Mouse (Mus musculus) cerebellum, adult 8-10 months (tissue): ENCODE data around the gene Eya2.
"Not testable (repeated sequence)": the region's sequence is repeated elsewhere in the genome, so short reads cannot be mapped to it uniquely, and the experiment has no call there.

ENCODE experiments used
- DNase-seq: peaks from one replicate; pipeline ENCODE4 v3.0.0; 2022

The Eya2 gene

DNA sequence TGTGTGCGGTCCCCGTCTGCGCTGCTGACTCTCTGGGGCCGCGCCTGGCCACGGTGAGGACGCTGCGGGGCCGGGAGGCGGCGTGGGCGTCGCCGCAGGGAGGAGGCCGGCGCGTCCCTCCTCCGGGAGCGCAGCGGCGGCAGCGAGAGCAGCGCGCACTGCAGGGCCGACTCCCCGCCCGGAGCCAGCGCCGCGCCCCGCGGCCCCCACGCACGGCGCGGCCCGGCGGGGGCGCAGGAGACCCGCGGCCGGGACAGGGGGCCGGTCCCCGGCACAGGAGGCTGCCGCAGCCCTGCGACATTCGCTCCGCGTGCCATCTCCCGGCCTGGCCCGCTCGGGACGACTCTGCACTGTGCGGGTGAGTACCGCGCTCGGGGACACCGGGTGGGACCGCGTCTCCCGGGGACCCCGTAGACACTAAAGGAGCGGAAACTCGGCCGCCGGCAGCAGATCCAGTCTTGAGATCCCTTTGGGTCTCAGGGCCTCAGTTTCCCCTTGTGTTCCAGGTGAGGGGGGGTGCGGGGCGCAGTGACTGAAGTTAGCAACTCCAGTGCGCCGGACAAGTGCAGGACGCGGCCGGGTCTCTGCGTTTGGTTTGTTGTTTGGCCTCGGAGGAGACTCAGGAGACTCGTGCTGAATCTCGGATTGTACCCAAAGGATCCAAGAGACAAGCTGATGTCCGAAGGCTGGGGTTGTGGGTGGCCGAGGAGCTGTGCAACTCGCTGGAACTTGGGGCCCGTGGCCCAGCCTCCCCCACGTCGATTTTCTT is at the start of gene Eya2:
Eya2 (plus strand) TSS at position 126 of the 769 bp plus-strand sequence.
- no peak for DNase-seq

- no peak for DNase-seq
Observed at GRCm38 (mm10) chr2:165545687-165546086, 49.1 kb upstream of the Eya2 start.

DNA sequence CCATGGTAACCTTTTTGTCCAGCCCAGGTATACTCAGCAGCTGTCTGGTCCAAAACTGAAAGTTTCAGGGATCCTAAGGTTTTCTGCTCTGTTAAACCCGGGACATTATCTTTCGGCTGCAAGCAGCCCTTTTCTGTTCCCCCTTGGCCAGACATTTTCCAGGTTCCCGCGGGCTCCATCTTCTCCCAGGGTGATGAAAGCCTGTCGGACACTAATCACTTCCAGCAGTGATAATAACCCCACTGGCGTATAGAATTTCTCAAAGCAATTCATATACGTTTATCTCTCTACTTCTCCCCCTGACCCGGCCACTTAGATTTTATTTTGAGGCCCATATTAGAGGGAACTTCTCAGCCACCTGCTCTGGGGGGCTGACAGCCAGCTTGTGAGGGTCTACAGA is 48.5 kb upstream of the Eya2 start:
- DNase-seq = no peak

GRCm38 (mm10) chr2:165547410-165547809 is 47.4 kb upstream of the Eya2 start:
- no peak for DNase-seq

- DNase-seq = no peak
Observed at GRCm38 (mm10) chr2:165548627-165549026, 46.2 kb upstream of the Eya2 start.

DNA sequence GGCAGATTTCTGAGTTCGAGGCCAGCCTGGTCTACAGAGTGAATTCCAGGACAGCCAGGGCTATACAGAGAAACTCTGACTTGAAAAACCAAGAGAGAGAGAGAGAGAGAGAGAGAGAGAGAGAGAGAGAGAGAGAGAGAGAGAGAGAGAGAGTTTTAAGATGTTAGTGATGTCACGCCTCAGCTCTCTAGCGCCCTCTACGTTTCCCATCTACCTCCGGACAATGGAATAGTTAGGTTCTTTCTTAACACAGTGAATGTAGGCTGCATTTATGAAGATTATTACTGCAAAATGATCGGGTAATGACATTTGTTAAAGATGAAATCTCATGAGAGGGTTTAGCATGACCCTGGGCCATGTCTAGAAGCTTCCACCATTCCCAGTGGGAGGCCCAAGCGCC is 44.4 kb upstream of the Eya2 start:
- DNase-seq = not testable (repeated sequence)

GRCm38 (mm10) chr2:165554066-165554465 is 40.8 kb upstream of the Eya2 start:
- DNase-seq = no peak

- DNase-seq = no peak
Observed at GRCm38 (mm10) chr2:165557278-165557677, 37.6 kb upstream of the Eya2 start.

- no peak for DNase-seq
Observed at GRCm38 (mm10) chr2:165558916-165559315, 35.9 kb upstream of the Eya2 start.

DNA sequence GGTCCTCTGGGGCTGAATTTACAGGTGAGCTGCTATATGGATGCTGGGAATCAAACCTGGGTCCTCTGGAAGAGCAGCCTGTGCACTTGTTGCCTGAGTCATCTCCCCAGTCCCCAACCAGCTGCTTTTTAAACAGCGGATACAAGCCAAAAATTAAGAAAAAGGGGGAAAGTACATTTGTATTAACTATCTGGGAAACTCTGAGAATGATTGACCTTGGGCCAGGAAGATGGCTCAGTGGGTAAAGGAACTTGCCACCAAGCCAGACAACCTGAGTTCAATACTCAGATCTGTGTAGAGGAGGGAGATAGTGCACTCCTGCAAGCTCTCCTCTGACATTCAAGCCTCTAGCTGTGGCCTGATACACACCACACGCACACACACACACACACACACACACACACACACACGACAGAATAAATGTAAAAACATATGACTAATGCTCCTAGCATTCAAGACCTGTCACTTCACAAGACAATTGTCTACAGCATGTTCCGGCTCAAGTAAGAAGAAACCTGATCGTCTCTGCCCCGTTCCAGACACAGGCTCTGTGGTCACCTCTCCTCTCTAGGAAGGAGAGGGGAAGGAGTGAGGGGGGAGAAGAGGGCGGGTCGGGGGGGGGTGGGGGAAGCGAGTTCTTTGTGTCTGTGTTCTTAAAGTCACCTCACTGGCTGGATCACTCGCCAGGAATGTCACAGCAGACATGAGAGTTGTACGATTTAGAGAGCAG is 35.2 kb upstream of the Eya2 start:
- DNase-seq = no peak

DNA sequence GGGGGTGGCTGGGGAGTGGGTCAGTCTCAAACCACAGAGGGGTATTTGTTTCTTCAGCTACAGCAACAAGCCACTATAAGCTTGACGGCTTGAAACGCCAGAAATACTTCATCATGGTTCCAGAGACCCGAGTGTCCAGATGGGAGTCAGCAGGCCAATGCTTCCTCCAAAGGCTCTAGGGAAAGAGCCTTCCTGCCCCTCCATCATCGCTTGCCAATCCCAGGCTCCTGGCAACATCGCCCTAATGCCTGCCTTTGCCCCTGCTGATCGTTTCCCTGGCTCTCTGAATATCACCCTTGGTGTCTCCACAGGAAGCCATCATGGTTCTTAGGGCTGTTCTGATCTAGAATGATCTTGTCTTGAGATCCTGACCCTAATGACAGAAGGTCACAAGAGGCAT is 33.0 kb upstream of the Eya2 start:
- DNase-seq = no peak

- DNase-seq = peak; percentile 52
Observed at GRCm38 (mm10) chr2:165563298-165564058, 31.4 kb upstream of the Eya2 start.

DNA sequence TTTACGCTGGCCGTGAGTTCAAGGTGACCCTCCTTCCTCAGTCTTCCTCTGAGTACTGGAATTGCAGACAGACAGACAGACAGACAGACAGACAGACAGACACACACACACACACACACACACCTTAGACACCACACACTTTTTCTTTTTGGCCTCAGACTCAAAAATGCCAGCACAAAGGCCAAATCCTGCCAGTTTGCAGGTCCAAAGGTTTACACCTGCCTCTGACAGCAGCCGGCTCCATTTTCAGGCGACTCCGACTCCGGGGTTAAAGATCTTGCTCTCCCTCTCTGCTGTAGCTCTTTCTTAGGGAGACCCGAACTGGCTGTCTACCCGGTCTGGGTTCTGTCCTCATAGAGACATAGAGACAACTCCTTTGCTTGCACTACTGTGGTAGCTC is 30.7 kb upstream of the Eya2 start:
- DNase-seq = peak; percentile 3

DNA sequence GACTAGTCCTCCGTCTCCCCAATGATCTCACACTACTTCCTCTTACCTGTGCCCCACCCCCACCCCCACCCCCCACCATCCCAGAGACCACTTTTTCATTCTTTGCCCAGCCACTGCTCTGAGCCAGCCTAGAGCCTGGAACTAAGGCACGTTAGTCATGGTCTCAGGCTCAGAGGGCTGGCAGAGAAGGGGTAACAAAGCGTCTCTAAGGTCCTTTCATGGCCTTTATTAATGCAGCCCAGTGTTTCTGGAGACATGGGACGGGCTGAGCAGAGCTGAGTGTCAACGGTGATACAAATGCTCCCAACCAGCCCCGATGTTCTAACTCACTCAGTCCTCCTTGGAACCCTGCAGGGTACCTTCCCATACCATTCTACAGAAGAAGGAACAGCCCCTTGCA is 30.2 kb upstream of the Eya2 start:
- DNase-seq = no peak

- DNase-seq = no peak
Observed at GRCm38 (mm10) chr2:165566898-165567297, 27.9 kb upstream of the Eya2 start.

DNA sequence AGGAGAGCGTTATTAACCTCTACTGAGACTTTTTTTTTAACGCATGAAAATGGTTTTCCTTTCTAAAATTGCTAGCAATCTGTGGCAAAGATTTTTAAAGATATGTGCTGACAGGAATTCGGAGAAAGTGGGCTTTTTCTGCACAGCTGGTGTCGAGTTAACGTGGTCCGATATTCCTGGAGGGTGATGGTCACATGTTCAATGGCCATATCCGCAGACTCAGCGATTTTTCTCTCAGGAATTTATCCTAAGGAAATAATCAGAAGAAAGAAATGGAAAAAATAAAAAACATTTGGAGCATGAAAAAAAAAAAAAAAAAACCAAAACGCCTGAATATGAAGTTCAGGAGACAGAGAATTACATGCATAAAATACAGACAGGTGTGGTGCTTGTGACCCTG is 27.0 kb upstream of the Eya2 start:
- DNase-seq = no peak

DNA sequence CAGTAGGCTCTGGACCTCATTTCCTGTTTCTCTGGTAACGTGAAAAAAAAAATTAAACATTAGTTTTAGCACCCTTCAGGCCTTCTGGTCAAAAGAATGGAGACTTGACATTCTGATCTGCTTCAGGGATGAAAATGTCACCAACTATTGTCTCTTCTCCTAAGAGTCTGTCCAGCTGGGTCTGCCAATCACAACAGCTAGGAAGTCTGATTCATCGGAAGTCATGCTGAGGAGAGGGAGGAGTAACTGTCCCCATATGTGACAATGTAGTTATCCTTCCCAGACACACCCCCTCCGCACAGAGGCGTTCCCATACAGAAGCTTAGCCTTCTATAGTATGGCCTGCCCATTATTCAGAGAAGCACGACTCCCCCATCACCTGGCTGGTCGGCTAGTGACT is 25.9 kb upstream of the Eya2 start:
- no peak for DNase-seq

- no peak for DNase-seq
Observed at GRCm38 (mm10) chr2:165571216-165571778, 23.5 kb upstream of the Eya2 start.

GRCm38 (mm10) chr2:165583044-165583443 is 11.8 kb upstream of the Eya2 start:
- DNase-seq = no peak

GRCm38 (mm10) chr2:165583518-165583917 is 11.3 kb upstream of the Eya2 start:
- no peak for DNase-seq

DNA sequence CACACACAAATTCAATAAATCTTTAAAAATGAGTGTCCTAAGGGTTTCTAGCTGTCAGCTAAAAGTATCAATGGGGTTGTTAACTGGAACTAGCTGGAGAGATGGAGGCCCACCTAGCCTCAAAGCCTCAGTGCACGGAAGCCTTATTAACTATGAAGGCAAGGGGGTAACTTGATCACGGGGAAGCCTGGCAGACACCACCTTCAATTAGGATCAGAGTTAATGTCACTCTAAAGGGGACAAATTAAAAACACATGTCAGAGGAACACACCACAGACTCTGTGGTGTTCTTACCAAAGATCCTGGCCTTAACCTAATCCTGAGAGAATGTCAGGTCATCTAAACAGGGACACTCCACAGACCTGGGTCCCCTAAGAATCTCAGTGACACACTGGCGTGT is 10.3 kb upstream of the Eya2 start:
- DNase-seq = no peak

- no peak for DNase-seq
Observed at GRCm38 (mm10) chr2:165590742-165591141, 4.1 kb upstream of the Eya2 start.

GRCm38 (mm10) chr2:165593763-165594162 is 1.1 kb upstream of the Eya2 start:
- no peak for DNase-seq
